Mouse (Mus musculus): ENCODE results near the gene Itga4. TPM values are rescaled to one million over a fixed set of nuclear protein-coding genes. Genes with fewer than 3 reads are reported as not detected.

The Itga4 gene
- 1.1 TPM for polyA plus RNA-seq (2015; fragmentation: Illumina TruSeq; extraction: RNeasy Lipid Tissue Mini Kit (QIAGEN cat#74804); ENCODE audit: insufficient read depth, low read depth, low replicate concordance)

GRCm38 (mm10) chr2:79255192-79256000, at the start of gene Itga4:
Gene Itga4, plus strand, starts transcription at chr2:79255426.

Other genes starting within 250 kb of the Itga4 start
- 3.9 TPM for gene Neurod1, start 201.3 kb downstream of the Itga4 start, polyA plus RNA-seq (2015; fragmentation: Illumina TruSeq; extraction: RNeasy Lipid Tissue Mini Kit (QIAGEN cat#74804); ENCODE audit: insufficient read depth, low read depth, low replicate concordance)
- gene Cerkl, start 201.4 kb downstream of the Itga4 start, polyA plus RNA-seq (2015; fragmentation: Illumina TruSeq; extraction: RNeasy Lipid Tissue Mini Kit (QIAGEN cat#74804); ENCODE audit: insufficient read depth, low read depth, low replicate concordance): 2.3 TPM